Mouse (Mus musculus) B cell, adult 62 days (primary cell): ENCODE data around the gene Pfdn2. TPM values are rescaled to one million over a fixed set of nuclear protein-coding genes. Genes with fewer than 3 reads are reported as not detected.

Experiments
- total RNA-seq: library from RNA; stranded (reverse); gene quantifications from 4 replicates; pipeline ENCODE4 v1.2.4, GENCODE M21; 2023

The Pfdn2 gene
- 66.0 to 73.1 TPM (median 70.7 TPM) in 4 replicates for total RNA-seq

DNA sequence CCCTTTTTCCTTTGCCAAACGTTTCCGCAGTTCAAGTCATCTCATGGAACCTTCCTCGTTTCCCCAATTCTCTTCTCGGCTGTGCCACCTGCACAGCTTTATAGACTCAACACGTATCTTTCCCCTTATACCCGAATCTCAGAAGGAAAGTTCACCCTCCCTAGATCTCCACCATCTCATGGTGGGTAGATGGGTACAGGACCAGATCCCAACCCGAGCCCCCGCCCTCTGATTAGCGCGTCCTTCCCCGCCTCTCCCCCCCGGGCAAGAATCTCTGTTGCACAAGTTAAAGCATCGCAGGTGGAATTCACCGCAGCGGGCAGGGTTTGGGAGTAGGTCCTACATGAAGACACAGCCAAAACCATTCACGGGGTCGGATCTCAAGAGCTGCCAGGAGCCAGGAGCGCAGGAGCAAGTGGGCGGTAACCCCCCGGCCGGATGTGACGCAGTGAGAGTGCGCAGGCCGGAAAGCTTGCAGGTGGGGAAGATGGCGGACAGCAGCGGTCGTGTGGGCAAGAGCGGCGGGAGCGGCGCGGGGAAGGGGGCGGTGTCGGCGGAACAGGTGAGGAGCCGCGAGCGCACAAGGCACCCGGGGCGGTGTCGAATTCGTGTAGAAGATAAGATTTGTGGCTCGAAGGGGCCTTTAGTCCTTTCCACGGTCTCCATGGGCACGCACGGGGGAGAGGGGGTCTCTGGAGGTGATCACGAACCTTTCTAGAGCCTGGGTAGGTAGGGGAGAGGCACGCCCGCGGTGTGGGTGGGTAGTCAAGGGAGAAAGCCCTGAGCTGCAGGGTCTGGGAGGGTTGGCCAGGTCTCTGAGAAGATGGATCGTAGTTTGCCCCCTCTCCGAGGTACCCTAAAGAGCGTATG is at the start of gene Pfdn2, which contains the start of gene Nit1:
Pfdn2 (plus strand) TSS at position 446 of the 870 bp plus-strand sequence.
Nit1 (minus strand) TSS at position 422 of the 870 bp plus-strand sequence.

DNA sequence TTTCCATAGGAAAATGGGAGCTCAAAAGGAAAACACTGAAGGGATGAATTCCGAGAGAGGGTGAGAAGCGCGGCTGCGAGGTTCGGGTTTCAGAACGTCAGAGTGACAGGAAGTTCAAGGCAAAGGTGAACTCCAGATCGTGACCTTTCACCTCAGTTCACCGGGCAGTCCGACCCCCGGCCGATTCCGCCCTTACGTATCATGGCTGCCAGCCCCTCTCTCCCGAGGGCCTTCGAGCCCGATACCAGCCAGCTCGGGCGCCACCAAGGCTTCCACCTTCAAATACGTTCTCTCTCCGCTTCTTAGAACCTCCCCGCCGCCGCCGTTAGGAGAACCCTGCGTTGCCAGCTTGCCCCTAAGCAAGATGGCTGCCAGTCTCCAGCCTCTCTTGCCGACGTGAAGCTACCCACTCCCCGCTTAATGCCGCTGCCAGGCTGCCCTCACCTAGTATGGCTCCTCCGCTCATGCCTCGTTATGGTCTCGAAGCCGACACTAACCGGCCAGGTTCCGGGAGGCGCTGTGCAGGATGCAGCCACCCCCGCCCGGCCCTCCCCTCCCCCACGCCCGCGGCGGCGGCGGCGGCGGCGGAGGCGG is 16.5 kb upstream of the Pfdn2 start, which contains the start of gene Dedd:
Dedd (plus strand) TSS at position 307 of the 594 bp plus-strand sequence.

DNA sequence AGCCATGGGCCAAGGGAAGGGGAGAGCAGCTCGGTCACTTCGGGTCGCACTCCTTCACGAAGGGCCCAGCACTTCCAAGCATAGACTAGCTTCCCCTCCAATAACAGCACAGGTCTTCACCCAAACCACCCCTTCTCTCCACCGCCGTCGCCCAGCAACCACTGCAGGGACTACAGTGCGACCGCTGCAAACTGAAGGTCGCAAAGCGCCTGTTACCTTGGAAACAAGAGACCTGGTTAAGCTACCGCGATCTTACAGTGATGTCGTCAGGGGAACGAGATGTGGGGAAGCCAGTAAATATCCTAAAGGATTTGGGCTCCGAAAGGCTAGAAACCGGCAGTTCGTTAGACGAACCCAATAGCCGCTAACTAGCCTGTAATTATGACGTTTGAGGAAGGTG is 15.2 kb downstream of the Pfdn2 start, which contains the start of gene Klhdc9:
Klhdc9 (minus strand) TSS at position 143 of the 400 bp plus-strand sequence.

DNA sequence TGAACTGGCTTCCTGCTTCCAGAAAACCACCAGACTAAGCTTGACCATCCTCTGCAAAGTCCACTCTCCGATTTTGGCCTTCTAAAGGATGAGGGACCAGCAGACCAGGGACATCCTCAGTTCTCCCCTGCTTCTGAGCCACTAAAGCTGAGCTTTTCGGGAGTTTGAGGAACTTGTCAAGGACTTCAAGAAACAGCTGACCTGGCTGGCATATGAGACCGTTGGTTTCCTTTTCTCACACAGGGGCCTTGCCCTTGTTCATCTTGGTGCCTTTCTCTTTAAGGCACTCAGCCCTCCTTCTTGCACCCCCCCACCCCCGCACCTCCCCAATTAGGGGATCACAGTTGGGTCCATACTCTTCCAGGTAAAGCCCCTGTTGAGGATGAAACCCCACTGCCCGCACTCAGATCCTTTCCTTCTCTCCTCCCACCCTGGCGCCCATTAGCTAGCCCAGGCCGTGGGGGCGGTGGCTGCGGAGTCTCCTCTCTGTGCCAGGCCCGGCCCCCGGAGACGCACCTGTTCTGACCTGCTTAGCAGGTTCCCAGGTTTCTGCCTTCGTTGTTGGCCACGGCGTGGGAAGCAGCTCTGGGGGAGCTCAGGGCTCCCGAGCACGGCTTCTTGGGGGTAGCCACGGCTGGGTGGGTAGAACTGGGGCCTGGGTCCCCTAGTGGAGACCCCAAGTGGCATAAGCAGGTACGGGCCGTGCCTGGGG is 24.5 kb downstream of the Pfdn2 start, which contains the start of gene Nectin4:
Nectin4 (plus strand) TSS at position 255 of the 712 bp plus-strand sequence.

DNA sequence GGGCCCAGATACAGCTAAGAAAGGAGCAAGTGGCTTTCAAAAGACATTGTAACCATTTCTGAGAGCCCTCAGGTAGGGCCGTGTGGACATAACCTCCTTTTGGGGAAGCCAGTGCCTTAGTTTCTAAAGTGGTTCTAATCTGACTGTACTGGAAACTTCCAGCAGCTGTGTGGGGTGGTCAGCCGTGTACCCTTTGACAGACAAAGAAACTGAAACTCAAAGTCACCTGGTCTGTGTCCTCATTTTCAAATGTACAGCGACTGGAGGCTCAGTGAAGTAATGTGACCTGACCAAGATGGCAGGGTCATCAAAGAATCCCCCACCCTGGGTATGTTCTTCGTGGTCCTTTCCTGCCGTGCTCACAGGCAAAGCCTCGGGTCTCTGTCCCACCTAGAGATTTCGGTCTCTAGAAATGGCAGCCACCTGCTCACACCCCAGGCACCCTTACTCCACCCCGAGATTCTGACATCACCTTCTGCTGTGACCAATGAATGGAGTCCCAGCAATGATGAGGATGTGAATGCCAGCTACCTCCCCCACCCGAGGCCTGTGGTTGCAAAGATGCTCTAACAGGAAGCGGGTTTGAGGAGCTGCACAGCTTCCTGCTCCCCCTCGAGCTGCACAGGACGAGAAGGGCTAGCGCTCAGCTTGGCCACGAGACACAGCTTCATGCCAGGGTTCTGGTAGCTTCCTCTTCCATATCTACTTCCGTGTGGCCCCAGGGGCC is 43.1 kb downstream of the Pfdn2 start, which contains the start of gene Arhgap30:
Arhgap30 (plus strand) TSS at position 579 of the 727 bp plus-strand sequence.

Other genes starting within 250 kb of the Pfdn2 start
- 0.78 to 3.5 TPM (median 1.8 TPM) in 4 replicates for gene Cfap126, start 231.8 kb upstream of the Pfdn2 start, total RNA-seq
- 82.0 to 92.2 TPM (median 86.4 TPM) in 4 replicates for gene Sdhc, start 195.1 kb upstream of the Pfdn2 start, total RNA-seq
- gene Mpz, start 195.0 kb upstream of the Pfdn2 start, total RNA-seq, result not detected in 4 replicates
- gene Pcp4l1, start 149.4 kb upstream of the Pfdn2 start, total RNA-seq, result not detected in 4 replicates
- gene Nr1i3, start 131.7 kb upstream of the Pfdn2 start, total RNA-seq, result not detected in 4 replicates
- gene Tomm40l, start 123.2 kb upstream of the Pfdn2 start, total RNA-seq, result 17.1 to 22.3 TPM (median 20.0 TPM) in 4 replicates
- gene Apoa2, start 120.6 kb upstream of the Pfdn2 start, total RNA-seq, result not detected in 4 replicates
- 5.7 to 11.4 TPM (median 6.5 TPM) in 4 replicates for gene Fcer1g, start 111.3 kb upstream of the Pfdn2 start, total RNA-seq
- not detected in 4 replicates for gene Adamts4, start 95.2 kb upstream of the Pfdn2 start, total RNA-seq
- gene Ndufs2, start 94.3 kb upstream of the Pfdn2 start, total RNA-seq, result 116 to 133 TPM (median 123 TPM) in 4 replicates
- gene B4galt3, start 75.3 kb upstream of the Pfdn2 start, total RNA-seq, result 89.9 to 109 TPM (median 92.4 TPM) in 4 replicates
- 51.0 to 68.6 TPM (median 65.6 TPM) in 4 replicates for gene Ppox, start 64.5 kb upstream of the Pfdn2 start, total RNA-seq
- gene Usp21, start 57.7 kb upstream of the Pfdn2 start, total RNA-seq, result 40.8 to 49.7 TPM (median 48.4 TPM) in 4 replicates
- 38.2 to 46.0 TPM (median 43.9 TPM) in 4 replicates for gene Ufc1, start 50.6 kb upstream of the Pfdn2 start, total RNA-seq
- gene Dedd, start 16.5 kb upstream of the Pfdn2 start, total RNA-seq, result 32.7 to 39.6 TPM (median 35.9 TPM) in 4 replicates
- gene Nit1, start within 50 bp of the Pfdn2 start, total RNA-seq, result 23.9 to 28.3 TPM (median 26.2 TPM) in 4 replicates
- 0.47 to 0.63 TPM (median 0.48 TPM) in 3 of 4 replicates, not detected in the other for gene Klhdc9, start 15.1 kb downstream of the Pfdn2 start, total RNA-seq
- gene Nectin4, start 24.4 kb downstream of the Pfdn2 start, total RNA-seq, result 0.57 to 0.72 TPM (median 0.69 TPM) in 4 replicates
- gene Arhgap30, start 43.3 kb downstream of the Pfdn2 start, total RNA-seq, result 292 to 309 TPM (median 301 TPM) in 4 replicates
- 154 to 209 TPM (median 182 TPM) in 4 replicates for gene Usf1, start 65.6 kb downstream of the Pfdn2 start, total RNA-seq
- 11.1 to 12.0 TPM (median 11.6 TPM) in 4 replicates for gene Tstd1, start 73.2 kb downstream of the Pfdn2 start, total RNA-seq
- gene F11r, start 91.9 kb downstream of the Pfdn2 start, total RNA-seq, result 0.55 to 2.1 TPM (median 0.92 TPM) in 4 replicates
- 10.0 to 11.2 TPM (median 10.6 TPM) in 4 replicates for gene Alyref2, start 157.8 kb downstream of the Pfdn2 start, total RNA-seq
- 0.50 to 0.89 TPM in 2 of 4 replicates, not detected in the others for gene Itln1, start 189.6 kb downstream of the Pfdn2 start, total RNA-seq
- gene Cd244a, start 213.5 kb downstream of the Pfdn2 start, total RNA-seq, result 8.1 to 14.6 TPM (median 12.9 TPM) in 4 replicates